Mouse (Mus musculus) neural tube, postnatal 0 days (tissue): ENCODE measurements around the gene Arfgap1. TPM values are rescaled to one million over a fixed set of nuclear protein-coding genes. Genes with fewer than 3 reads are reported as not detected.

Source experiments
- polyA plus RNA-seq: library from polyadenylated mRNA; unstranded; fragments of >200 nt; fragmentation: Nextera tagmentation; extraction: Ambion mirVana; gene quantifications from 2 replicates; pipeline ENCODE4 v1.2.1, GENCODE M21; 2015

Arfgap1 gene
- polyA plus RNA-seq = 99.8 and 111 TPM in 2 replicates

DNA sequence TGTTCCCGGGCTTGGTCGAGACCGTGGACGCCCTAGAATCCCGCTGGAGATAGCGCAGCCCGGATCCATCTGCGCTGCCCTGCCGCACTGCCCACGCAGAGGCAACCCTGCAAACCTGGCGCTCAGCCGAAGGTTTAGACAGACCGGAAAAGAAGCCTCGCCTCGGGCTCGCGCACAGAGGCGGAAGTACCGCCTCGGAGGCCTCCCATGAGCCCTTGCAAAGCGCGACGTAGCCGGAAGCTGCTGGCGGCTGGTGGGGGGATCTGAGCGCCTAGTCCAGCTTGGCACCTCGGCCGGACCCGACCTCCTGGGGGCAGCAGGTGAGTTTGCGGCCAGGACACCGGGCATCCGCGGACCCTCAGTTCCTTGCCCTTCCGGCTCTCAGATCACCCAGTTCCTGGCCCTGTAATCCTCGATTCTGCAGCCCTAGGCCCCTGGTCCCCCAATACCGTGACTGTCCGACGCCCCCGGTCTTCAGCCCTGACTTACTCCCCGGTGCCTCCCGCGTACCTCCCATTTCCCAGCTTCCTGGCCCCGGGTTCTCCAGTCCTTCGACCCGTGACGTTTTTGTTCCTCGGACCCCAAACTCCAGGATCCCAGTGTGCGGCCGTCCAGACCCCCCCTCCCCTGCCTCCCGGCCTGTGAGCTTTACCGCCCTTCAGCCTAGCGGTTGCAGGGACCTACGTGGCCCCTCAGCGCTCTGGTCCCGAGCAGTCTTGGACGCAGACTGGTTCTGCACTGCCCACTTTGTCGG is at the start of gene Arfgap1:
TSS of gene Arfgap1 (plus strand) at position 216 of the 754 bp plus-strand sequence.

DNA sequence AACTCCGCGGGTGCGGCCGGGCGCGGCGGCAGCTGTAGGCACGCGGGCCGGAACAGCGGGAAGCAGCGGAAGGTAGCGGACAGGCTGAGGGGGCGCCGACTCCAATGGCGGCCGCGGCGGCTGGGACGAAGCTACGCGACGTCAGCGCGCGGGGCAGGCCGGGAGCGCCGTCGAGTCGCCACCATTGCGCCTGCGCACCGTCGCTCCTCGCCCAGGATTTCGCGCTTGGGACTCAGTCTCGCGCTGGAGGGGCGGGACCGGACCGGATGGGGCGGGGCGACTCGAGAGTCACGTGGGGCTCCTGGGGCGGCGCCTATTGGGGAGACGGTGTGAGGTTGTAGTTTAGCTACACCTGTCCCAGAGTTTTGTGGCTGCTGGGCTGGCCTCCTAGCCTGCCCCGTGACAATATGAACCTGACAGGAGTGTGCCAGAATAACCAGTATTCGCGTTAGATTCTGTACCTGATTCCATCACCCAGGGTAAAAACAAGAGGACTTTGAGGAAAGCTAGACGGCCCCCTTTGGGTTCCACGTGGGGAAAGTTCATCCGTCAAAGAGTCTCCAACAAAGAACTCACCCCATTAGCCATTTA is 46.1 kb upstream of the Arfgap1 start, which contains the start of gene Ythdf1:
TSS of gene Ythdf1 (minus strand) at position 140 of the 591 bp plus-strand sequence.

DNA sequence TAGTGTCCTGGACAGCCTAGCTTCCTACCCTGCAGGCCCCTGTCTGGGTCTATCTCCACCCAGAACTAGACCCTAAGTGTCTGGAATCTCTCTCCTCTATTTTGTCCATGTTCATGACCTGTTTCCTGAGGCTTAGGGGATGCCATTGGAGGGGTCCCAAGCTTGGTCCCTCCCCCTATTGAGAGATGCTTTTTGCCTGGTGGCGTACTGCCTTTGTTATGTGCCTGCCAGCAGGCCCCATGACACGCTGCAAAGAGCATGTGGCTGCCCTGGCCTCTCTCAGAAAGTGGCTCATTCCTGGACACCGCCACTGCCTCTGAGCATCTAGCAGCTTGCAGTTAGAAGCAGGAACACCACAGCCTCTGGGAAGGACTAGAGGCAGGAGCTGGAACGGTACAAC is 38.3 kb upstream of the Arfgap1 start, which contains the start of gene Birc7:
TSS of gene Birc7 (plus strand) at position 301 of the 400 bp plus-strand sequence.

DNA sequence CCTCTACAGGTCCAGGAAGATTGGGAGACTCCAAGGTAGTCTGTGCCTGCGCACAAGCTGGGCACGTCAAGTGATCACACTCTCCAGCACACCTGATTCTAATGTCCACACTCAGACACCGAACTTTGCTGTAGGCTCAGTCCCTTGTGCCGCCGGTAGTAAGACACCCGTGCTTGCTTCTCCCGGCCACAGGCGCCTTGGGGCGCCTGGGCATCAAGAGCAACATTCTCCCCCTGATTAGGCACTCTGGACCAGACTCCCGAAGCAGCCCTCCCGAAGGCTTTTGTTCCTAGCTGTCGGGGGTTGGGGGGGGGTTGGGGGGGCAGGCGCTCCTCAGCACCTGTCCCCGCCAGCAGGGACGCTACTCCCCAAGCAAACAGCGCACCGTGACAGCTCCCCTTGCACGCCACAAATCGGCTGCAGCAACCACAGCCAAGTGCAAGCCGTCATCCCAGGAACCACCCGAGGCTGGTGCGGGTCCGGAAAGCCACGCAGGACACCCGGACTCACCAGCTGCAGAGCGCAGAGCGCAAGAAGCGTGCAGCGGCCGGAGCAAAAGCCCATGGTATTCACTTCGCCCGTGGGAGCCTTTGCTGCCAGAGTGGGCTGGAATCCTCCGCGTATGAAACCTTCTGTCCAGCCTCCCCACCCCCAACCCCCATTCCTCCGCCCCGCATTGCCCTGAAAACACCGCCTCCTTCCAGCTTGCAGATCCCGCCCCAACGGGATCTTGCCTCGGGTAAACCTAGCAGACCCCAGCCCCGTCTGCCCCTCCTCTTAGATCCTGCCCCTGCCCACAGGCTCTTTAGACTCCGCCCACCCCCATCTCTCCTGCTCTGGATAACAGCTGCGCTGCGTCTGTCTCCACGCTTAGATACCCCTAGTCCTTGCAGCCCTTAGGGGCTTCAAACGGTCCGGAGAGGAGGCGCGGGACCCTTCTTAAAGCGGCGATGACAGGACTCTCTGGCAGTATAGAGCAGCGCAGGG is 12.7 kb upstream of the Arfgap1 start, which contains the start of gene Nkain4:
TSS of gene Nkain4 (minus strand) at position 639 of the 987 bp plus-strand sequence.

DNA sequence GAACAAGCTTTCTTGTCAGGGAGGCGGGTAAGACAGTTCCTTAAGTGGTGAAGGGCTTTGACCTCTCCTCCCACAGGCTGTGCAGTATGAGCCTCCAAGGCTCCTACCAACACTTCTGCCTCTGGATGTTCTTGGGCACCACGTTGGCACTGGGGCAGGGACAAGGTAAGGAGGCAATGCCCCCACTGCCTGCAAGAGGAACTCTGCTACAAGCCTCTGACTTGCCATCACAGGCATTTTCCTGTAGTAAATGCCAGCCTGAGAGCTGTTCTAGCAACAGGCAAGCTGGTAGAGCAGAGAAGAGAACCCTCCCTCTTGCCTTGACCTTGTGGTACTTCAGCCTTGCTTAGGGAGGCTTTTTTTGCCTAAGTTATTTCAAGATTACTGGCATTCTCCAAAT is 19.4 kb downstream of the Arfgap1 start, which contains the start of gene Col20a1:
TSS of gene Col20a1 (plus strand) at position 87 of the 400 bp plus-strand sequence.

Other genes starting within 250 kb of the Arfgap1 start
- 0.31 TPM in 2 replicates for gene Slc17a9, start 242.0 kb upstream of the Arfgap1 start, polyA plus RNA-seq
- 0.76 and 0.84 TPM in 2 replicates for gene Bhlhe23, start 190.3 kb upstream of the Arfgap1 start, polyA plus RNA-seq
- gene Ythdf1, start 46.3 kb upstream of the Arfgap1 start, polyA plus RNA-seq = 49.8 and 52.6 TPM in 2 replicates
- not detected in 2 replicates for gene Birc7, start 38.2 kb upstream of the Arfgap1 start, polyA plus RNA-seq
- gene Nkain4, start 12.5 kb upstream of the Arfgap1 start, polyA plus RNA-seq = 129 and 136 TPM in 2 replicates
- 0.12 and 0.42 TPM in 2 replicates for gene Col20a1, start 19.3 kb downstream of the Arfgap1 start, polyA plus RNA-seq
- 51.0 and 55.6 TPM in 2 replicates for gene Chrna4, start 76.3 kb downstream of the Arfgap1 start, polyA plus RNA-seq
- gene Kcnq2, start 168.1 kb downstream of the Arfgap1 start, polyA plus RNA-seq = 33.0 and 38.9 TPM in 2 replicates
- 36.2 and 38.2 TPM in 2 replicates for gene Eef1a2, start 189.8 kb downstream of the Arfgap1 start, polyA plus RNA-seq
- 349 and 370 TPM in 2 replicates for gene Ppdpf, start 220.0 kb downstream of the Arfgap1 start, polyA plus RNA-seq
- gene Ptk6, start 235.6 kb downstream of the Arfgap1 start, polyA plus RNA-seq = not detected in 2 replicates
- gene Srms, start 246.0 kb downstream of the Arfgap1 start, polyA plus RNA-seq = 0.11 and 0.19 TPM in 2 replicates